11 mouse cellular contexts compared by ENCODE assay signal in genomic region chr10:93932861-93933260, GRCm38 (mm10). TPM values are rescaled to one million over a fixed set of nuclear protein-coding genes. Genes with fewer than 3 reads are reported as not detected.
DNase-seq lines count a peak whose midpoint lies in the region; ATAC-seq and TF ChIP-seq lines count a peak whose summit lies in the region.
"Had no signal": no experiment of that assay in that cellular context is flagged by ENCODE, and none has a peak within 500 bp of the region (broad histone marks: within the 10 kb centered on the region; RNA-seq: fewer than 3 reads in every experiment).

No protein-coding gene starts in this region.

- WGBS in heart, embryonic 13.5 days = 31% methylated on average over 5 of the region's 5 CpGs
- WGBS in embryonic facial prominence, embryonic 14.5 days = 44% methylated on average over 5 of the region's 5 CpGs

- H3K27me3 ChIP-seq in heart, embryonic 13.5 days (replicated peaks) = no peaks in the 10 kb centered on the region
- no peaks in the 10 kb centered on the region for H3K27me3 ChIP-seq in MEL (ENCODE audit: control insufficient read depth in 1 of 2, insufficient read depth in 2 of 2, low read length in 2 of 2)
- no peaks in the 10 kb centered on the region for H3K27me3 ChIP-seq in embryonic facial prominence, embryonic 14.5 days (replicated peaks; ENCODE audit: control insufficient read depth, insufficient read depth, low read length)
- H3K27me3 ChIP-seq: lung, embryonic 15.5 days; neural tube, embryonic 13.5 days had no signal

- H3K9me3 ChIP-seq in heart, embryonic 13.5 days = no peaks in the 10 kb centered on the region
- no peaks in the 10 kb centered on the region for H3K9me3 ChIP-seq in MEL (replicated peaks; ENCODE audit: insufficient read depth, low read length)
- no peaks in the 10 kb centered on the region for H3K9me3 ChIP-seq in embryonic facial prominence, embryonic 14.5 days (ENCODE audit: control insufficient read depth, low read length)
- H3K9me3 ChIP-seq: lung, embryonic 15.5 days; neural tube, embryonic 13.5 days had no signal

- H3K79me2 ChIP-seq in MEL (ENCODE audit: control insufficient read depth, insufficient read depth, low read length, poor library complexity) = no peaks in the 10 kb centered on the region

- ATAC-seq in heart, embryonic 13.5 days (ENCODE audit: extremely low read depth, insufficient number of reproducible peaks, low FRiP score, low TSS enrichment) = no peak
- ATAC-seq in embryonic facial prominence, embryonic 14.5 days (ENCODE audit: low read depth) = peak; percentile 75
- ATAC-seq: hindbrain, postnatal 0 days had no signal

- peaks cover 26% of the 10 kb centered on the region for H3K4me1 ChIP-seq in heart, embryonic 13.5 days
- peaks cover 0 to 16% of the 10 kb centered on the region in 2 experiments; a peak in 3 of 4 replicates for H3K4me1 ChIP-seq in MEL (ENCODE audit: control insufficient read depth in 1 of 2, insufficient read depth in 2 of 2, low read length in 2 of 2)
- no peaks in the 10 kb centered on the region for H3K4me1 ChIP-seq in embryonic facial prominence, embryonic 14.5 days (ENCODE audit: control insufficient read depth, insufficient read depth, low read length)

- H3K36me3 ChIP-seq in heart, embryonic 13.5 days = no peaks in the 10 kb centered on the region
- H3K36me3 ChIP-seq in MEL (ENCODE audit: control insufficient read depth in 1 of 2, insufficient read depth in 2 of 2, low read length in 2 of 2) = peaks cover 0 to 7% of the 10 kb centered on the region in 2 experiments; a peak in 2 of 4 replicates
- H3K36me3 ChIP-seq in embryonic facial prominence, embryonic 14.5 days (ENCODE audit: control insufficient read depth, insufficient read depth, low read length) = no peaks in the 10 kb centered on the region
- H3K36me3 ChIP-seq: lung, embryonic 15.5 days; neural tube, embryonic 13.5 days had no signal

- H3K9ac ChIP-seq in heart, embryonic 13.5 days = peak overlapping the region; percentile 52
- H3K9ac ChIP-seq in MEL (ENCODE audit: control insufficient read depth, low read depth, low read length, poor library complexity, severe bottlenecking) = peak overlapping the region; percentile 39; the same call in 1 of the 2 replicates
- H3K9ac ChIP-seq in embryonic facial prominence, embryonic 14.5 days (ENCODE audit: low read depth, low read length) = no peak overlapping the region
- H3K9ac ChIP-seq: lung, embryonic 15.5 days; neural tube, embryonic 13.5 days had no signal

- DNase-seq in heart, adult 8-10 months (ENCODE audit: low spot score) = no peak
- peak; percentile 37 for DNase-seq in MEL (ENCODE audit: low read depth, low spot score)
- peak; percentile 79 for DNase-seq in embryonic facial prominence, embryonic 14.5 days (ENCODE audit: low spot score)
- DNase-seq in skeletal muscle tissue, adult 2 months (ENCODE audit: low read depth, low spot score) = peak; percentile 87
- no peak for DNase-seq in urinary bladder, adult 2 months (ENCODE audit: low spot score)
- no peak for DNase-seq in B cell, adult 2 months
- DNase-seq in kidney, adult 9 months = no peak

- no peak for TF ChIP-seq CTCF in MEL (IDR thresholded peaks at IDR 0.05 in 2 of 3, conservative IDR thresholded peaks at IDR 0.05 in 1 of 3; ENCODE audit: control insufficient read depth in 1 of 3, insufficient read depth in 1 of 3, low read depth in 2 of 3, low read length in 3 of 3, poor library complexity in 1 of 3, severe bottlenecking in 1 of 3)

- H3K4me2 ChIP-seq in heart, embryonic 13.5 days = peak overlapping the region; percentile 27
- H3K4me2 ChIP-seq in embryonic facial prominence, embryonic 14.5 days (ENCODE audit: low read depth, low read length) = no peak overlapping the region
- H3K4me2 ChIP-seq: neural tube, embryonic 13.5 days had no signal

- TF ChIP-seq EP300 in MEL (IDR thresholded peaks at IDR 0.05; ENCODE audit: low read depth in 1 of 2, low read length in 2 of 2) = no peak

- TF ChIP-seq POLR2A in MEL (IDR thresholded peaks at IDR 0.05; ENCODE audit: control insufficient read depth in 1 of 2, insufficient read depth in 1 of 2, low read depth in 1 of 2, low read length in 2 of 2, poor library complexity in 1 of 2) = no peak

- H3K27ac ChIP-seq in heart, embryonic 13.5 days (replicated peaks) = 0 out of 2 replicates have a peak overlapping the region, but pooled peaks have one; percentile 1
- no peak overlapping the region for H3K27ac ChIP-seq in MEL (ENCODE audit: control insufficient read depth, low read depth, low read length)
- H3K27ac ChIP-seq in embryonic facial prominence, embryonic 14.5 days (replicated peaks; ENCODE audit: low read depth, low read length) = no peak overlapping the region
- H3K27ac ChIP-seq: hindbrain, postnatal 0 days; lung, embryonic 15.5 days; neural tube, embryonic 13.5 days had no signal

- no peak for TF ChIP-seq RAD21 in MEL (IDR thresholded peaks at IDR 0.05; ENCODE audit: low read depth, low read length)

- H3K4me3 ChIP-seq in heart, embryonic 13.5 days = no peak overlapping the region
- peak overlapping the region; percentile 32 to 51 for H3K4me3 ChIP-seq in MEL (ENCODE audit: control insufficient read depth in 1 of 2, insufficient read depth in 1 of 2, low read depth in 2 of 2, low read length in 2 of 2)
- no peak overlapping the region for H3K4me3 ChIP-seq in embryonic facial prominence, embryonic 14.5 days (ENCODE audit: low read depth, low read length)
- H3K4me3 ChIP-seq: lung, embryonic 15.5 days; neural tube, embryonic 13.5 days had no signal

TF ChIP-seq in MEL, 35 proteins besides CTCF, POLR2A, EP300 and RAD21:
- TF ChIP-seq MYB (IDR thresholded peaks at IDR 0.05; ENCODE audit: low read depth, low read length) = no peak
- no peak for TF ChIP-seq NRF1 (IDR thresholded peaks at IDR 0.05; ENCODE audit: insufficient read depth, low read depth, low read length, poor library complexity, severe bottlenecking)
- TF ChIP-seq SIN3A (IDR thresholded peaks at IDR 0.05; ENCODE audit: low read length) = peak; percentile 23; the same call in 1 of the 2 replicates
TF ChIP-seq in MEL: peak in this region for 1.

RNA-seq across cellular contexts. Expression of gene Metap2, which starts 36.0 kb away (rescaled TPM):
- 141 and 148 TPM in 2 replicates for polyA plus RNA-seq in heart, embryonic 13.5 days (2015; fragmentation: Nextera tagmentation; extraction: Ambion mirVana)
- total RNA-seq in heart, adult 8-10 months (2022) = 100 to 1,000 TPM in 2 of 4 experiments, 10 to 100 TPM in 2; 90.8 to 130 (median 107) TPM
- 326 and 387 TPM in 2 replicates for total RNA-seq in MEL (2012; rRNA removed)
- 1,000 to 10,000 TPM in 1 of 2 experiments, 100 to 1,000 TPM in 1; 921 to 2,567 TPM for polyA plus RNA-seq in MEL (2012; ENCODE audit: insufficient read depth in 1 of 2, insufficient read length in 2 of 2, low read depth in 1 of 2, low replicate concordance in 2 of 2, missing spikeins in 1 of 2)
- 172 and 182 TPM in 2 replicates for polyA plus RNA-seq in embryonic facial prominence, embryonic 14.5 days (2014; fragmentation: Nextera tagmentation; extraction: Ambion mirVana)
- 95.5 and 124 TPM in 2 replicates for polyA plus RNA-seq in urinary bladder, adult 2 months (2012; rRNA removed)

Comparison
In these comparisons a context has a peak if more than half of its experiments do, and no peak if none do; other contexts are left out.
1. H3K4me3 ChIP-seq: peak in MEL (2 of 2); none in heart, embryonic 13.5 days (single experiment) and embryonic facial prominence, embryonic 14.5 days (single experiment).
2. DNase-seq: peak in MEL (single experiment), embryonic facial prominence, embryonic 14.5 days (single experiment) and skeletal muscle tissue, adult 2 months (single experiment); none in heart, adult 8-10 months (single experiment), urinary bladder, adult 2 months (single experiment), B cell, adult 2 months (0 of 2) and kidney, adult 9 months (single experiment).